Mouse (Mus musculus): ENCODE measurements at regions not wholly inside any gene's neighbourhood (a gene's known extent, or its start where the extent isn't known, plus 50 kb on each side); places are given as distances from the start of the nearest gene placed in this dataset.

GRCm38 (mm10) chr14:102880658-102881083 is 101.8 kb downstream of the Kctd12 start:
- DNase-seq: no peak

GRCm38 (mm10) chr14:102878572-102878971 is 103.9 kb downstream of the Kctd12 start:
- DNase-seq: no peak

GRCm38 (mm10) chr14:102868160-102868559 is 114.3 kb downstream of the Kctd12 start:
- no peak for DNase-seq

DNA sequence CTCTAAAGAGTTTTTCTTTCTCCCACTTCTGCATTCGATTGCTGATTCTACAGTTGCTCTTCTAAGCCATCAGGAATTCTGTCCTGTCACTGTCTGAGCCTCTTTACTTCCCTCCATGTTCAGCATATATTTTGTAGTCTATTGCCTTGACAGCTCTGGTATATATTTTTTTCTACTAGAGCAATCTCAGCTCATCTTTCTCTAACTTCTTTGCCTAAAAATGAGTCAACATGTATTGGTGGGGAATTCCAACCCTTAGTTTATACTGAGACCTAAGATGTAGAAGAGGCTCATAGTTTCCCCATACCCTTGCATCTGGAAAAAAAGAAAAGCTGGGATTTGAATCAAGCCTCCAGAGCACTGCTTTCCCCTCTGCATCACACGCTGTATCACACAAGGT is 114.7 kb downstream of the Kctd12 start:
- DNase-seq: no peak

GRCm38 (mm10) chr14:102866511-102866910 is 115.9 kb downstream of the Kctd12 start:
- DNase-seq: no peak

GRCm38 (mm10) chr14:102861694-102862093 is 120.7 kb downstream of the Kctd12 start:
- DNase-seq: no peak

DNA sequence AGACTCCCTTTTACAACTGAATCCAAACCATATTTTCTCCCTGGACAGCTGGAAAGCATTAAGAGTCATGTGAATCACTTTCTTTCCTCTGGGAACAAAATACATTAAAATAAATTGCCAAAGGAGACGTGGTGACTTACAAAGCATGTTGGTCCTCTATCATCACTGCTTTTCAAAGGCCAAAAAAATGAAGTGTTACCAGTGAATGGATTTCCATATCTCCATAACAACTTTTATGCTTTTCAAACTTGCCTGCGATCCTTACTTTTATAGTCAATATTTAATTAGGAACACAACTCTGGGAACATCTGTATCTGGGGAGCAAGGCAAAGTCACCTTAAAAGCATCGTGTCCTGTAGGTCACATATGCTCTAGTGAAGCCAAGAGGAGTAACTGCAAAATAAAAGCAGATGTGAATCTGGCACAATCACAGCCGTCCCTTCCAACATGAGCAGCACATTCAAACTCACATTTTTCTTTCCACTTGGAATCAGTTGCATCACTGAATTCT is 123.0 kb downstream of the Kctd12 start:
- DNase-seq: no peak

DNA sequence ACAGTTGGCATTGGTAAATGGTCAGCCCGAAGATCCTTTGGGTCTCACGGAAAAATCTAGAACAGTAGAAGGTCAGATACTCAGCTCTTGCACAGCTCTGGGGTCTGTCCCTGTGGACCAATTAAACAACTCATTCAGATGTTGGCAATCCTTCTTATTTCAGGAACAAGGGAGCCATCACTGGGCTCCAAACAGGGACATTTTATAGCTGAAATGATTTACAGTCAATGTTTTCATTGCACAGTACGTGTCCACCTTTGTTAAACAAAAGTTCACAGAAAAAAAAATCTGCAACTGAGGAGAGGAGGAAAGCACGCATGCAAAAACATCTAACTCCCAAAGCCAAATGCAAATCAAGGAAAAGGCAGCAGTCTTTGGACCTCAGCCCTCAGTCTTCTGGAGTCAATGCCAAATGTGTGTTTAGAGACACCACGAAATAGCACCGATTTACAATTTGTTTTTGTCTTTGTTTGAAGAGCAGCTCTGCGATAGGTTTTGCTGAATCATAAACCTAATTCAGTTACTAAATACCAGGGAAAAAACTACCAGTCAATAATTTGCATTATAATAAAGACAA is 127.1 kb downstream of the Kctd12 start:
- no peak for DNase-seq

DNA sequence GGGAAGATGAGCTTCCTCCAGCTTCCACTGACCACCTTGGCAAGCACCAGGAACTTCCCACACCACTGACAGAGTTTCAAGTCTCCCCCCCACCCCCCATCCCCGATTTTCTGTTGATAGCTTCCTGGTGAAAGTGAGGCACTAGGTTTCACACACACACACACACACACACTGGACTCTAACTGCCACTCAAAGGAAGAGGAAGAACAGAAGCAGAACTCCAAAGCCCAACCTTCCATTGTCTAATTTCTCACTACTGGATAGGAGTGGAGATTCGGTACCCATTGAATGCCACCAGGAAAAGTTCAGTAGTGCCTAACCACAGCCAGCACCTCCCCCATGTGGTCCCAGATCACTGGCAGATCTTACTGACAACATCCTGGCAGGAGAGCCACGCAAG is 138.7 kb downstream of the Kctd12 start:
- DNase-seq: no peak

DNA sequence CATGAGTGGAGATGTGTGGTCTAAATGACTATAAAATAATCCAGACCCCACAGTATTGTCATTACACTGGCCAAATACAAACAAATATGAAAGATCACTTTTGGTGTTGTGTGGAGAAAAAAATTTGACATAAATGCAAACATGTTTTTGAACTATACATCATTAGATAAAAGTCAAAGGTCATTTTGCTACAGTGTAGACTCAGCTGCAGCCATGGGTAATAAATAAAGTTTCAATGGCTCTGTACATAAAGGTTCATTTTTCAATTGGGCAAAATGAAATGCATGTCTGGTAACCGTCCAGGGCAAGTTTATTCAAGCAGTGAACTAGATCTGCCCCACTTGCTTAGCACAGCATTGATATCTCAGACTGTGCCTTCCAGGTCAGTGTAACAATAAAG is 144.8 kb downstream of the Kctd12 start:
- DNase-seq: no peak

GRCm38 (mm10) chr14:102835118-102835769 is 147.2 kb downstream of the Kctd12 start:
- no peak for DNase-seq

DNA sequence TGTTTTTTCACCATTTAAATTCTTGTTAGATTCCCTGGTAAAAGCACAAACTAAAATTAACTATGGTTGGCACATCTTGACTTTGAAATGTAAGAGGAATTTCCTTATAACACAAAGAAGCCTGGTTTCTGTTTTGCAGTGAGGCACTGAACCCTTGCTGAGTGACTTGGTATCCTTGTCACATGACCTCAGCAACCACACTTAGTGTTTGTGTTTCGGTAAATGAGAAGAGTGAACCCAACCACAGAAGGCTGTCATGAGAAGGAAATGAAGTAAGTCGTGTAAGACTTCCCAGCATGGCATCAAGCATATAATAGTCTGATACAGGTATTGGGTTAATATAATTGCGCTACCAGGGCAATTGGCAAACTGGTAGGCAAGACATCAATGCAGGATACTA is 154.0 kb downstream of the Kctd12 start:
- no peak for DNase-seq

DNA sequence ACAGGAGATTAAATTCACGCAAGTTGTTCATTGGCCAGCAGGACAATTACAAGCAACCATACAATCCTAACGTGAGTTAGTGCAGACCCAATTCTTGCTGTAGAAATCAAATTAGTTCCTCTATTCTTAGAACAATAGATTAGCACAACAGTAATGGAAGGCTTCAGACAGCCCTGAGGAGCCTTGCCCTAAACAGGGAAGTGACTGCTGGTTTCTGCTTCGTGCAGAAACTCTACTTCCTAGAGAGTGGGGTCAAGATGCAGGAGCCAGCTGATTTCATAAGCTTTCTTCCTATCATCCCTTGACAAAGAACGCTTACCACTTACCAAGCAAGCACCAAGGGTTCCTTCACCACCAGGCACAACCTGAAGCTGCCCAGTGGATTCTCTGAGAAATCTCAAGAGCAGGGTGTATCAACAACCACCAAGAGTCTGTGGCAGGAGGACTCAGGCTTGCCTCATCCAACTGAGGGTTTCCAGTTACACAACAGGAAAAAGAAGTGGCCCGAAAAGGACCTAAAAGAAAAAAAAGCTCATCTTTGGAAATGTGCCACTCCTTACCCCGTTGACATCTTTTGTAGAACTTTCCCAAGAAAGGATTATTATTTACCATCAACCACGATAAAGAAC is 154.6 kb downstream of the Kctd12 start:
- DNase-seq: no peak

DNA sequence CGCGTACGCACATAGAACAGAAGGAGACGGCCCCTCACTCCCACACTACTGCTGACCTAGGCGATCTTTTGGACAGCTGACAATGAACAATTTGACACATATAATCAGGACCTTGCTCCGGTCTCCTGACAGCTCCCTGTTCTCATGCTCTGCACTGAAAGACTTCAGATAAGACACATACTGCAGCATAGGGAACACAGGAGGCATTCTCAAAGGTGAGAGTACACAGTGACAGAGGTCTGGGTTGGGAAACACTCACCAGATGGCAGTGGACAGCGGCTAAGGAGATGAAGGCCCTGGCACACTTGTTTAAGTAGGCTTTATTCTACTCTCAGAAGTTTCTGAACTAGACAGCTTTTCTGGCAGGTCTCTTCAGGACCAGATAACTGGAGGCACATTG is 156.9 kb downstream of the Kctd12 start:
- no peak for DNase-seq

GRCm38 (mm10) chr14:102820663-102821062 is 161.8 kb downstream of the Kctd12 start:
- no peak for DNase-seq

GRCm38 (mm10) chr14:102811678-102812081 is 170.8 kb downstream of the Kctd12 start:
- no peak for DNase-seq

GRCm38 (mm10) chr14:102811022-102811421 is 171.4 kb downstream of the Kctd12 start:
- DNase-seq: no peak

DNA sequence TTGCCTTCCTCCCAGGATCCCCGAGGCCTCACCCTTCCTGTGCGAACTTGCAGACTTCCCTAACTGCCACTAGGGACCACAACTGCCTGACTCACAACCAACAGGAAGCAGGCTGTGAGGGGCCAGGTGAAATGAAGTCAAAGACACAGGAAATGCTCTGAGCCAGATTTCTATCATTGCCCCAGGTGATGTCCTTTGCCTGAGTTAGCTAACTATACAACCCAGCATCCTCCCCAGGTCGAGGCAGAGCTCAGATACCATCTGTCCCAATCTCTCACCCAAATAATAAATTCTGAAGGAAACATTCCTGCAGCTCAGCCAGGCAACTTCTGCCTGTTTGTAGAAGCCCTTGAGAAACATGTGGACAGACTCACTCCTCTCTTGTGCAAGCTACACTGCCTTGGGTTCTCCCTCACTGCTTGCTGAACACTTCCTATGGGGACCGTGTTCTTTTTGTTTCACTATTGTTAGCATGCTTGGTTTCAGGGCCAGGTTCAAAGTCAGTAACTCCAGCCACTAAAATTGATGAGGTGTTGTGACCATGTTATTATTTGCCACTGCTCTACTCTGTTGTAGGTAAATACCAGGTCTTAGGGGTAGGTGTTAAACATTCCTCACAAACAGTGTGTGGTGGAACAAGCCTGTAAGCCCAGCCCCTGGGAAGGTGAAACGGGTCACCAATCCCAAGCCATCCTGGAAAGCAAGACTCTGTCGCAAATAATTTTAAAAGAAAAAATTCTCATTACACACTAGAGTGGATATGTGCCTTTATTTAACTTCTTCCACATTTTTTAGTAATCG is 172.1 kb downstream of the Kctd12 start:
- peak; percentile 34 to 70 for DNase-seq

- DNase-seq: peak in 1 of 2 experiments; percentile 28
These were observed 176.2 kb downstream of the Kctd12 start for GRCm38 (mm10) chr14:102805936-102806923.

DNA sequence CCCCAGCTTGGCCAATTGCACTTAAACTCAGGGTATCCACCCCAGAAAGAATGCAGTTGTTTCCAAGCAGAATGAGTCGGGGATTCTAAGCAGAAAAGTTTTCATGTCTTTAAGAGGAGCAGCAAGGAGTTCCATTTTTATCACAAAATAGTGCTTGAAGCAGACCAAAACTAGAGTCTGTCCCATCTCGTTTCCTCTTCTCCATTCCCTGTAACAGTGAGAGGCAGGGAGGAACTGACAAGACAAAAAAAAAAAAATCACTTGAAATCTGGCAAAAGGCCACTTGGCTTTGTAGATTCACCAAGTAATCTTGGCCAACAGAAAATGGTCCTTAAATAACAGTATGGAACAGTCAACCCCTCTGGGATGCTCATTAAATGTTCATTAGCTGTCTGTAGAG is 186.8 kb downstream of the Kctd12 start:
- DNase-seq: no peak

DNA sequence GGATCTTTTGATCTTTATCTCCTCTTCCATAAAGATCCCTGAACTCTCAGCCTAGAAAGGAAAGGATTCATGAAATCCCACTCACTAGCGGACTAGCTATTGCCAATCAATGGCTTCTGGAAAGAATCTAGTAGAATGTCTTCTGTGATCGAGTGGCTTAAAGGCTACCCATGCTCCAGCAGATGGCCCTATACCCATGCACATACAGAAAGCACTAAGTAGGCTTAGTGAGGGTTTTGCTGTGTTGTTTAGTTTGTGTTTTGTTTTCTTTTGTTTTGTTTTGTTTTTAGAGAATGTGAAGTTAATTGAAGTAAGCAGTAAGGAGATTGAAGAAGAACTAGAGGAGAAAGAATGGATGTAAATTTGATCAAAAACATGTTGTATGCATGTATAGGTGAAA is 187.5 kb downstream of the Kctd12 start:
- no peak for DNase-seq

DNA sequence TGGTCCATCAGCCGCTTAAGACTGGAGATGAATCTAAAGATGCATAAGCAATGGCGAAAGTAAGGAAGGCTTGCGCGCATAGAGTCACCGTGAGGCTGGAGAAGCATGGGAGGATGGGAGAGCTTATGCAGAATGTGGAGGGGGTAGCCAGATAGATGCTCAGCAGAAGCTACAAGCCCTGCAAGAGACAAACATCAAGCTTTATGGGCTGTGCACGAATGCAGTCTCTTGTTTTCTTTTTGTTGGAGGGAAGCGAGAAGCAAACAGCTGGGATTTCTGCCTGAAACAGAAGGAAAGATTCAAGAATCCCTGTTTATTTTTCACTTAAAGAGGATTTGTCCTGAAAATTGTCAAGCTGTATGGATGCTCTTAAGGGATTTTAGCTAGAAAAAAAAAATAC is 188.7 kb downstream of the Kctd12 start:
- no peak for DNase-seq
